Mouse (Mus musculus) bone marrow macrophage, adult 2 months (primary cell): ENCODE results near the gene Atxn7l2.

Experiments
- CTCF ChIP-seq: IDR thresholded peaks from 2 replicates; pipeline ENCODE4 v1.5.1; 2012; ENCODE audit warnings: low read depth, mild to moderate bottlenecking, low read length, moderate library complexity
- POLR2A ChIP-seq: IDR thresholded peaks from 2 replicates; pipeline ENCODE4 v1.6.1; 2012; ENCODE audit warnings: mild to moderate bottlenecking, low read depth, low read length, borderline replicate concordance

DNA sequence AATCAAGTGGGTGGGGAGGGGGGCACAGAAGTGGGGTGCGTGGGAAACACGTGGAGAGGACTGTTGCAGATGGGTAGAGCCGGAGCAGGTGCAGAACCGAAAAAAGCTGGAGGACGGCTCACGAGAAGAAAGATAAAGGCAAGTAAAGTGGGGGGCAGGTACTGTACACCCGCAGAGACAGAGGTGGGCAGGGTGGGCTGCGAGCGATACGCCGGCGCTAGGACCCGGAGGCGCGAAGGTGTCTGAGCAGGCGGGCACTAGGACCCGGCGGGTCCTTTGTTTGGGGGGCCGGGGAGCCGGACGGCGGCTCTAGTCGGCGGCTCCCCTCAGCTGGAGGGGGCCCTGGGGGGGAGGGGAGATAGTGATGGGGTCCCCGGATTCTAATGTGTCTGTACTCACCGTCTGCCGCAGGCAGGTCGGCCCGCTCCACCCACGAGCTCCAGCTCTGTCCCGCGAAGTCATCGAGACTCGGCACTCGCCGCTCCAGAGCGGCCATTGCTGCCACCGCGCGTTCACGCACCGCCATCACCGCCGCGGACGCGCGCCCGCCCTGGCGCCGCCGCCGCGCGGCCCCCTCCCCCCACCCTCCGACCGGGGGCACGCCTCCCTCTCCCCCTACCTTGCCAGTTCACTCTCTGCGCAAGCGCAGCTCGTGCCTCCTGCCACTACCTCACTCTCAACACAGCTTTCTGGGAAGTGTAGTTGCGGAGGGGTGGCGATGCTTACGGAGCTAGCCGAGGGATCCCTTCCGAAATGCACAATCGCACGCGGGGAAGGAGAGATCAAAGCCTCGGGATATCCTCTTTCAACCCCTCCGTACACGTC, 576 bp downstream of the Atxn7l2 start:
- TF ChIP-seq POLR2A (no peak), CTCF (no peak)
